Mouse (Mus musculus): ENCODE data around the gene Bmp2k.

Gene Bmp2k

GRCm38 (mm10) chr5:97031771-97032170 lies 34.3 kb downstream of the Bmp2k start:
- Histone ChIP-seq H3K27me3 (ENCODE audit: control insufficient read depth, insufficient read depth, low read length, poor library complexity, severe bottlenecking) (no peaks in the 10 kb centered on the region; the same call in 1 of the 2 replicates), H3K36me3 (ENCODE audit: control insufficient read depth, insufficient read depth, low read length, poor library complexity, severe bottlenecking) (peaks cover 19% of the 10 kb centered on the region)
- no peak for DNase-seq (ENCODE audit: low read depth, low spot score)

- DNase-seq (ENCODE audit: low read depth, low spot score) = no peak
- Histone ChIP-seq H3K36me3 (ENCODE audit: control insufficient read depth, insufficient read depth, low read length, poor library complexity, severe bottlenecking) (peaks cover 26% of the 10 kb centered on the region), H3K27me3 (ENCODE audit: control insufficient read depth, insufficient read depth, low read length, poor library complexity, severe bottlenecking) (no peaks in the 10 kb centered on the region)
These were observed 47.8 kb downstream of the Bmp2k start for GRCm38 (mm10) chr5:97045260-97045659.

GRCm38 (mm10) chr5:97046680-97047079 lies 49.2 kb downstream of the Bmp2k start:
- Histone ChIP-seq H3K36me3 (ENCODE audit: control insufficient read depth, insufficient read depth, low read length, poor library complexity, severe bottlenecking) (peaks cover 20% of the 10 kb centered on the region), H3K27me3 (ENCODE audit: control insufficient read depth, insufficient read depth, low read length, poor library complexity, severe bottlenecking) (no peaks in the 10 kb centered on the region)
- DNase-seq (ENCODE audit: low read depth, low spot score) = no peak

GRCm38 (mm10) chr5:97048905-97049304 lies 51.4 kb downstream of the Bmp2k start:
- peaks cover 22% of the 10 kb centered on the region for H3K36me3 ChIP-seq (ENCODE audit: control insufficient read depth, insufficient read depth, low read length, poor library complexity, severe bottlenecking)

GRCm38 (mm10) chr5:97054166-97054565 lies 56.7 kb downstream of the Bmp2k start:
- no peak for DNase-seq (ENCODE audit: low read depth, low spot score)
- Histone ChIP-seq H3K27me3 (ENCODE audit: control insufficient read depth, insufficient read depth, low read length, poor library complexity, severe bottlenecking) (no peaks in the 10 kb centered on the region), H3K36me3 (ENCODE audit: control insufficient read depth, insufficient read depth, low read length, poor library complexity, severe bottlenecking) (peaks cover 24% of the 10 kb centered on the region)

More at GRCm38 (mm10) chr5:97048905-97049304, 51.4 kb downstream of the Bmp2k start:
- H3K27me3 ChIP-seq (ENCODE audit: control insufficient read depth, insufficient read depth, low read length, poor library complexity, severe bottlenecking) = no peaks in the 10 kb centered on the region
- DNase-seq (ENCODE audit: low read depth, low spot score) = no peak

- H3K27me3 ChIP-seq (ENCODE audit: control insufficient read depth, insufficient read depth, low read length, poor library complexity, severe bottlenecking) = no peaks in the 10 kb centered on the region
- peaks cover 24% of the 10 kb centered on the region for H3K36me3 ChIP-seq (ENCODE audit: control insufficient read depth, insufficient read depth, low read length, poor library complexity, severe bottlenecking)
- DNase-seq (ENCODE audit: low read depth, low spot score) = no peak
These were observed 57.3 kb downstream of the Bmp2k start for GRCm38 (mm10) chr5:97054801-97055200.

GRCm38 (mm10) chr5:97055511-97056068 lies 58.1 kb downstream of the Bmp2k start:
- Histone ChIP-seq H3K36me3 (ENCODE audit: control insufficient read depth, insufficient read depth, low read length, poor library complexity, severe bottlenecking) (peaks cover 30% of the 10 kb centered on the region), H3K27me3 (ENCODE audit: control insufficient read depth, insufficient read depth, low read length, poor library complexity, severe bottlenecking) (no peaks in the 10 kb centered on the region)
- DNase-seq (ENCODE audit: low read depth, low spot score) = peak; percentile 82

- H3K36me3 ChIP-seq (ENCODE audit: control insufficient read depth, insufficient read depth, low read length, poor library complexity, severe bottlenecking) = peaks cover 33% of the 10 kb centered on the region
- DNase-seq (ENCODE audit: low read depth, low spot score) = no peak
- H3K27me3 ChIP-seq (ENCODE audit: control insufficient read depth, insufficient read depth, low read length, poor library complexity, severe bottlenecking) = no peaks in the 10 kb centered on the region
These were observed 58.9 kb downstream of the Bmp2k start for GRCm38 (mm10) chr5:97056359-97056758.

GRCm38 (mm10) chr5:97056791-97057450 lies 59.4 kb downstream of the Bmp2k start:
- no peaks in the 10 kb centered on the region for H3K27me3 ChIP-seq (ENCODE audit: control insufficient read depth, insufficient read depth, low read length, poor library complexity, severe bottlenecking)
- DNase-seq (ENCODE audit: low read depth, low spot score) = no peak
- peaks cover 31% of the 10 kb centered on the region for H3K36me3 ChIP-seq (ENCODE audit: control insufficient read depth, insufficient read depth, low read length, poor library complexity, severe bottlenecking)

GRCm38 (mm10) chr5:97060864-97061263 lies 63.4 kb downstream of the Bmp2k start:
- DNase-seq (ENCODE audit: low read depth, low spot score) = no peak

GRCm38 (mm10) chr5:97062041-97062440 lies 64.6 kb downstream of the Bmp2k start:
- Histone ChIP-seq H3K36me3 (ENCODE audit: control insufficient read depth, insufficient read depth, low read length, poor library complexity, severe bottlenecking) (peaks cover 36% of the 10 kb centered on the region), H3K27me3 (ENCODE audit: control insufficient read depth, insufficient read depth, low read length, poor library complexity, severe bottlenecking) (no peaks in the 10 kb centered on the region)
- no peak for DNase-seq (ENCODE audit: low read depth, low spot score)

More at GRCm38 (mm10) chr5:97060864-97061263, 63.4 kb downstream of the Bmp2k start:
- no peaks in the 10 kb centered on the region for H3K27me3 ChIP-seq (ENCODE audit: control insufficient read depth, insufficient read depth, low read length, poor library complexity, severe bottlenecking)
- peaks cover 33% of the 10 kb centered on the region for H3K36me3 ChIP-seq (ENCODE audit: control insufficient read depth, insufficient read depth, low read length, poor library complexity, severe bottlenecking)

GRCm38 (mm10) chr5:97065746-97066145 lies 68.3 kb downstream of the Bmp2k start:
- H3K36me3 ChIP-seq (ENCODE audit: control insufficient read depth, insufficient read depth, low read length, poor library complexity, severe bottlenecking) = peaks cover 29% of the 10 kb centered on the region
- H3K27me3 ChIP-seq (ENCODE audit: control insufficient read depth, insufficient read depth, low read length, poor library complexity, severe bottlenecking) = no peaks in the 10 kb centered on the region
- no peak for DNase-seq (ENCODE audit: low read depth, low spot score)

GRCm38 (mm10) chr5:97075476-97076151 lies 78.1 kb downstream of the Bmp2k start:
- DNase-seq (ENCODE audit: low read depth, low spot score) = no peak
- Histone ChIP-seq H3K27me3 (ENCODE audit: control insufficient read depth, insufficient read depth, low read length, poor library complexity, severe bottlenecking) (no peaks in the 10 kb centered on the region), H3K36me3 (ENCODE audit: control insufficient read depth, insufficient read depth, low read length, poor library complexity, severe bottlenecking) (peaks cover 15% of the 10 kb centered on the region)

GRCm38 (mm10) chr5:97076167-97076566 lies 78.7 kb downstream of the Bmp2k start:
- no peak for DNase-seq (ENCODE audit: low read depth, low spot score)
- H3K27me3 ChIP-seq (ENCODE audit: control insufficient read depth, insufficient read depth, low read length, poor library complexity, severe bottlenecking) = no peaks in the 10 kb centered on the region
- peaks cover 15% of the 10 kb centered on the region for H3K36me3 ChIP-seq (ENCODE audit: control insufficient read depth, insufficient read depth, low read length, poor library complexity, severe bottlenecking)

GRCm38 (mm10) chr5:97077676-97078075 lies 80.2 kb downstream of the Bmp2k start:
- Histone ChIP-seq H3K36me3 (ENCODE audit: control insufficient read depth, insufficient read depth, low read length, poor library complexity, severe bottlenecking) (peaks cover 21% of the 10 kb centered on the region), H3K27me3 (ENCODE audit: control insufficient read depth, insufficient read depth, low read length, poor library complexity, severe bottlenecking) (no peaks in the 10 kb centered on the region)
- DNase-seq (ENCODE audit: low read depth, low spot score) = no peak
